Mouse (Mus musculus) heart, embryonic 13.5 days (tissue): ENCODE results near the gene Agbl3. TPM values are rescaled to one million over a fixed set of nuclear protein-coding genes. Genes with fewer than 3 reads are reported as not detected.

Experiments
- ATAC-seq: fragments of 200-750 bp; cut with Nextera tagmentation; 2 replicates; pipeline ENCODE4 v1.8.0; 2017; ENCODE audit warnings: moderate TSS enrichment; ENCODE audit not compliant: insufficient number of reproducible peaks, low FRiP score, low TSS enrichment; ENCODE audit errors: extremely low read depth
- H3K27ac ChIP-seq: fragments of 300-500 bp; sonication (generic); replicated peaks from 2 replicates; pipeline ENCODE4 v1.5.1; 2015; ENCODE audit warnings: moderate library complexity, mild to moderate bottlenecking, inconsistent platforms
- H3K27me3 ChIP-seq: fragments of 300-500 bp; sonication (generic); replicated peaks from 2 replicates; pipeline ENCODE4 v1.6.1; 2015; ENCODE audit warnings: mild to moderate bottlenecking, inconsistent platforms
- H3K36me3 ChIP-seq: fragments of 300-500 bp; sonication (generic); 2 replicates; pipeline ENCODE4 v1.6.1; 2015; ENCODE audit warnings: mild to moderate bottlenecking, inconsistent platforms
- H3K4me1 ChIP-seq: fragments of 300-500 bp; sonication (generic); 2 replicates; pipeline ENCODE4 v1.6.1; 2015; ENCODE audit warnings: inconsistent platforms
- H3K4me2 ChIP-seq: fragments of 300-500 bp; sonication (generic); 2 replicates; pipeline ENCODE4 v1.6.1; 2015; ENCODE audit warnings: inconsistent platforms, mild to moderate bottlenecking, moderate library complexity
- H3K4me3 ChIP-seq: fragments of 300-500 bp; sonication (generic); 2 replicates; pipeline ENCODE4 v1.5.1; 2015; ENCODE audit warnings: moderate library complexity, mild to moderate bottlenecking, inconsistent platforms
- H3K9ac ChIP-seq: fragments of 300-500 bp; sonication (generic); 2 replicates; pipeline ENCODE4 v1.6.1; 2015; ENCODE audit warnings: inconsistent platforms, mild to moderate bottlenecking, moderate library complexity
- H3K9me3 ChIP-seq: fragments of 300-500 bp; sonication (generic); 2 replicates; pipeline ENCODE4 v1.6.1; 2016; ENCODE audit warnings: inconsistent platforms
- WGBS: fragments of 180-500 bp; shearing (Covaris S2); methylation state at CpG from one replicate; pipeline ENCODE4 v1.1.7; 2015; ENCODE audit warnings: mixed read lengths; 5-methylcytosine and 5-hydroxymethylcytosine counted together
- polyA plus RNA-seq: library from polyadenylated mRNA; unstranded; fragments of >200 nt; fragmentation: Nextera tagmentation; extraction: Ambion mirVana; gene quantifications from 2 replicates; pipeline ENCODE4 v1.2.1, GENCODE M21; 2015

Agbl3 gene
- polyA plus RNA-seq, result 5.1 and 6.2 TPM in 2 replicates

GRCm38 (mm10) chr6:34780231-34780942 lies at the start of gene Agbl3:
Gene Agbl3 (plus strand): TSS chr6:34780432.
- ATAC-seq, result peak; percentile 82

GRCm38 (mm10) chr6:34731007-34731406 lies 49.2 kb upstream of the Agbl3 start:
- no peak overlapping the region for H3K4me2 ChIP-seq
- H3K9me3 ChIP-seq, result no peaks in the 10 kb centered on the region
- H3K4me3 ChIP-seq, result no peak overlapping the region
- H3K4me1 ChIP-seq, result peaks cover 64% of the 10 kb centered on the region
- H3K36me3 ChIP-seq, result no peaks in the 10 kb centered on the region
- 64% methylated on average over 6 of the region's 6 CpGs for WGBS
- no peak for ATAC-seq
- no peaks in the 10 kb centered on the region for H3K27me3 ChIP-seq
- H3K9ac ChIP-seq, result no peak overlapping the region
- H3K27ac ChIP-seq, result peak overlapping the region; percentile 43

More at GRCm38 (mm10) chr6:34780231-34780942, at the start of gene Agbl3:
- Histone ChIP-seq H3K36me3 (peaks cover 13% of the 10 kb centered on the region), H3K4me3 (peak within 1 kb of the TSS; percentile 76), H3K27ac (peak within 1 kb of the TSS; percentile 99), H3K9ac (peak within 1 kb of the TSS; percentile 96), H3K9me3 (no peaks in the 10 kb centered on the region), H3K27me3 (no peaks in the 10 kb centered on the region), H3K4me1 (peaks cover 5% of the 10 kb centered on the region; the same call in 1 of the 2 replicates), H3K4me2 (peak within 1 kb of the TSS; percentile 76)
- WGBS, result under 1% methylated on average over 80 of the region's 81 CpGs

DNA sequence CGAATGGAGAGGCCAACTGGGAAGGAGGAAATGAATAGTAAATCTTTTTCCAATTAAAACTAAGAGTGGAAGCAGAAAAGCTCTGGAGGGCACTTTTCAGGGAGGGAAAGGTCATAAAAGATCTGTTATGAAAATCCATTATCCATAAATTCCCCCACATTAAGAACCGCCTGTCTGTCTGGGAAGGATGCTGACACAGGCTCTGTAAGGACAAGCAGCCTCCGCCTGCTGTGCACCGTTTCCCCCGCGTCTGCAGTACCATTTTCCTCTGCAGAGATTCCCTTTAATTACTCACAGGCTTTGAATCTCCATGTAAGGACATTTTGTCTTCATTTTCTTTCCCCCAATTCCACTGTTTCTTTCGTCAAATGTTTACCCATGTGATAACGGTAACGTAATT lies 48.7 kb upstream of the Agbl3 start:
- no peak overlapping the region for H3K4me3 ChIP-seq
- peaks cover 62% of the 10 kb centered on the region for H3K4me1 ChIP-seq
- H3K4me2 ChIP-seq, result no peak overlapping the region
- WGBS, result 83% methylated on average over 9 of the region's 9 CpGs
- H3K36me3 ChIP-seq, result no peaks in the 10 kb centered on the region
- no peaks in the 10 kb centered on the region for H3K27me3 ChIP-seq
- H3K9me3 ChIP-seq, result no peaks in the 10 kb centered on the region
- H3K27ac ChIP-seq, result peak overlapping the region; percentile 43; the same call in 1 of the 2 replicates
- ATAC-seq, result no peak
- H3K9ac ChIP-seq, result no peak overlapping the region

- Histone ChIP-seq H3K27ac (peak overlapping the region; percentile 62), H3K9ac (no peak overlapping the region), H3K27me3 (no peaks in the 10 kb centered on the region), H3K9me3 (no peaks in the 10 kb centered on the region), H3K4me1 (peaks cover 46% of the 10 kb centered on the region), H3K36me3 (no peaks in the 10 kb centered on the region), H3K4me3 (no peak overlapping the region), H3K4me2 (peak overlapping the region; percentile 35; the same call in 1 of the 2 replicates)
- 47% methylated on average over 13 of the region's 13 CpGs for WGBS
- no peak for ATAC-seq
Measured at GRCm38 (mm10) chr6:34734940-34735695, 45.1 kb upstream of the Agbl3 start.

- Histone ChIP-seq H3K27me3 (no peaks in the 10 kb centered on the region), H3K27ac (no peak overlapping the region), H3K36me3 (peaks cover 6% of the 10 kb centered on the region), H3K4me1 (peaks cover 30% of the 10 kb centered on the region), H3K4me2 (no peak overlapping the region), H3K9me3 (no peaks in the 10 kb centered on the region), H3K9ac (no peak overlapping the region), H3K4me3 (no peak overlapping the region)
- no peak for ATAC-seq
- WGBS, result 63% methylated on average over 2 of the region's 2 CpGs
Measured at GRCm38 (mm10) chr6:34736934-34737333, 43.3 kb upstream of the Agbl3 start.

DNA sequence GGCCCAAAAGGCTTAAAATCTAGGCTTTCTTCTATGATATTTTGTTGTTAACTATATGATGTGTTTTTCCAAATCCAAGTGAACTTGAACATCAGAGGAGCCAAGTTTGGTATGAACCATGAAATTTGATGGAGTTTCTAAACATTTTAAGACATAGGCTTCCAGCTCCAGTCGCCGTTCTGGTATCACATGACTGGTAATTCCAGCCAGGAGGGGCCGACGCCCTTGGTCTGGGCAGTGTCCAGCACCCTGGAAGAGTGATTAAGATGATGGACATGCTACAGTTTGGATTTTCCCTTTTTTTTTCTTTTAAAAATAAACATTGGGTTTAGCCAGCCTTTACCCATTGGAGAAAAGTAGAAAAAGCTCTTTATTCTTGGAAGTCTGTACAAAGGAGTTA lies 36.3 kb upstream of the Agbl3 start:
- no peak for ATAC-seq
- Histone ChIP-seq H3K36me3 (peaks cover 72% of the 10 kb centered on the region), H3K4me3 (no peak overlapping the region), H3K9me3 (no peaks in the 10 kb centered on the region), H3K27me3 (no peaks in the 10 kb centered on the region), H3K4me1 (peaks cover 16% of the 10 kb centered on the region), H3K4me2 (no peak overlapping the region), H3K9ac (no peak overlapping the region), H3K27ac (no peak overlapping the region)
- 62% methylated on average over 4 of the region's 4 CpGs for WGBS

DNA sequence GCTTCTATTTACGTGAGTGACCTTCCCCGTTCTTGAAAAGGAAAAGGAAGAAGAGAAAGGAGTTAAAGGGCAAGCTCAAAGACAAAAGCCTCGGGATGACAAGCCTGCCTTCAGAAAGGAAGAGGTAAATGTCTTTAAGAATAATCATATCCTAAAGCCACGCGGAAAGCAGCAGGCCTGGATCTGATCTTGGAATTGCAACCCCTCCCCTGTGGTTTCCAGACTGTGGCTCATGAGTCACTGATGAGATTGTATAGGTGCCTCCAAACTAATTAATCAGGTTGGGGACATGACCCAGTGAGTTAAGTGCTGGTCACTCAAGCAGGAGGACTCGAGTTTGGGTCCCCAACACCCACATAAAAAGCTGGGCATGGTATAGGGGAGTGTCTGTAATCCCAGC lies 32.4 kb upstream of the Agbl3 start:
- WGBS, result 65% methylated on average over 6 of the region's 6 CpGs
- peaks cover 29% of the 10 kb centered on the region for H3K4me1 ChIP-seq
- H3K27ac ChIP-seq, result no peak overlapping the region
- no peak for ATAC-seq
- no peak overlapping the region for H3K9ac ChIP-seq
- H3K9me3 ChIP-seq, result no peaks in the 10 kb centered on the region
- peaks cover 80% of the 10 kb centered on the region for H3K36me3 ChIP-seq
- H3K4me3 ChIP-seq, result no peak overlapping the region
- no peaks in the 10 kb centered on the region for H3K27me3 ChIP-seq
- no peak overlapping the region for H3K4me2 ChIP-seq

DNA sequence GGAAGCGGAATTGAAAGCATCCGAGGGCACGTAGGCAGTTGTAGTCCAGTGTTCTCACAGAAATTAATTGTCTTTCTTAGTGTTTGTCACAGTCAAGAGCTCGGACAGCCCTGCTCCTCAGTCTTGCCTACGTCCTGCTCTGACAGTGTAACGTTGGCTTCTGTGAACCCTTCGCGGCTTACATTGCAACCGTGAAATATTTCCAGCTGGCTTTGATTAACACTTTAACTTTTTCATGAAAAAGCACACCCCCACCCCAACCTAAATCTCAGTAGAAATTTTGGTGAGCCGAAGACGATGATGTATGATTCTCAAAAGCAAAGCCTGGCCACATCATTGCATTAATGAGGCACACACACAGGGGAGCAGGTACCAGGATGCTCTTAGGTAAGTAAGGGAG lies 31.7 kb upstream of the Agbl3 start:
- no peak overlapping the region for H3K4me3 ChIP-seq
- H3K27me3 ChIP-seq, result no peaks in the 10 kb centered on the region
- no peaks in the 10 kb centered on the region for H3K9me3 ChIP-seq
- peaks cover 29% of the 10 kb centered on the region for H3K4me1 ChIP-seq
- H3K9ac ChIP-seq, result no peak overlapping the region
- ATAC-seq, result no peak
- H3K36me3 ChIP-seq, result peaks cover 79% of the 10 kb centered on the region
- WGBS, result 83% methylated on average over 11 of the region's 11 CpGs
- no peak overlapping the region for H3K27ac ChIP-seq
- H3K4me2 ChIP-seq, result no peak overlapping the region

GRCm38 (mm10) chr6:34749526-34749925 lies 30.7 kb upstream of the Agbl3 start:
- H3K9ac ChIP-seq, result no peak overlapping the region
- H3K27ac ChIP-seq, result no peak overlapping the region
- H3K9me3 ChIP-seq, result no peaks in the 10 kb centered on the region
- peaks cover 29% of the 10 kb centered on the region for H3K4me1 ChIP-seq
- H3K36me3 ChIP-seq, result peaks cover 78% of the 10 kb centered on the region
- H3K4me2 ChIP-seq, result no peak overlapping the region
- H3K4me3 ChIP-seq, result no peak overlapping the region
- H3K27me3 ChIP-seq, result no peaks in the 10 kb centered on the region
- no peak for ATAC-seq
- WGBS, result 56% methylated on average over 6 of the region's 6 CpGs

DNA sequence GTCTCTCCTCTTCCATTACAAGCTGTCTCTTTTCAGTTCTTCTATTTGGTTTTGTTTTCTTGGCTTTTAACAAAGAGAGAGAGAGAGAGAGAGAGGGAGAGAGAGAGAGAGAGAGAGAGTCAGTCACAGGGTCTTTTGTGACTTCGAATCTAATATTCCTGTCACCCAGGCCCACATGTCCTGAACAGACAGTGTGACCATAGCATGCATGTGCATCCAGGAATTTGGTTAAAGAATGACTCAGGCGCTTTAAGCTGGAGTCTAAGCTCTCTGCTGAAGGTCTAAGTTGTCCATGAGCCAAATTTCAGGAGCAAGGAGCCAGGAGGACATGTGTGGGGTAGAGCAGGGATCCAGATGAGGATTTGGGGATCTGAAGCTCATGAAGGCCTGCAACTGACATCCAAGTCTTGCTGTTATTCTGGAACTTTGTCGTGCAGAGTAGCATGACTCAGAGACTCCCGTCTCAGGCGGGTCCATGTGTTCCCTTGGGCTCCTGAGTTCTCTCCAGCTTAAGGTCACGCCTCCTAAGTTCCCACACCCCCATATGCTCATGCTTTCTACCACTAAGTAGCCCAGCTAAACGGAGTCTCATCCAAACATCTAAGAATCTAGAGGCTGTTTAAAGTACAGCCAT lies 29.6 kb upstream of the Agbl3 start:
- Histone ChIP-seq H3K4me3 (no peak overlapping the region), H3K9me3 (no peaks in the 10 kb centered on the region), H3K27me3 (no peaks in the 10 kb centered on the region), H3K36me3 (peaks cover 74% of the 10 kb centered on the region), H3K9ac (no peak overlapping the region), H3K4me1 (peaks cover 29% of the 10 kb centered on the region), H3K4me2 (no peak overlapping the region), H3K27ac (0 out of 2 replicates have a peak overlapping the region, but pooled peaks have one; percentile 28)
- no peak for ATAC-seq
- 48% methylated on average over 7 of the region's 7 CpGs for WGBS

- Histone ChIP-seq H3K36me3 (peaks cover 74% of the 10 kb centered on the region), H3K9ac (no peak overlapping the region), H3K4me2 (no peak overlapping the region), H3K27ac (no peak overlapping the region), H3K27me3 (no peaks in the 10 kb centered on the region), H3K4me3 (no peak overlapping the region), H3K4me1 (peaks cover 29% of the 10 kb centered on the region), H3K9me3 (no peaks in the 10 kb centered on the region)
- ATAC-seq, result no peak
Measured at GRCm38 (mm10) chr6:34751625-34752024, 28.6 kb upstream of the Agbl3 start.
